Mouse (Mus musculus) spleen, embryonic (tissue): ENCODE measurements around the gene Fam83d.

ENCODE experiments used
- CTCF ChIA-PET: fragments of 350-600 bp; sonication (Branson Sonifier 250); formaldehyde crosslinking; loops from one replicate; lab custom pipeline; 2022; lab: Charles Lee

Fam83d gene

GRCm38 (mm10) chr2:158767742-158768339 lies at the start of gene Fam83d:
Fam83d (plus strand) TSS chr2:158768093.
- CTCF ChIA-PET, result interaction anchor here (1.2 kb wide), 1 partner anchor 9 kb away, joined by 3 read pairs; no protein-coding TSS in a partner anchor

- CTCF ChIA-PET, result interaction anchor here (1.1 to 1.2 kb wide), 2 partner anchors 43 to 50 kb away, joined by 3 to 5 read pairs; no protein-coding TSS in a partner anchor
These were observed 48.9 kb upstream of the Fam83d start for GRCm38 (mm10) chr2:158718816-158719549.

- CTCF ChIA-PET, result interaction anchor here (0.9 to 1.1 kb wide), 2 partner anchors 10 to 15 kb away, joined by 3 read pairs; no protein-coding TSS in a partner anchor
These were observed 47.0 kb upstream of the Fam83d start for GRCm38 (mm10) chr2:158720715-158721370.

GRCm38 (mm10) chr2:158721481-158721880 lies 46.4 kb upstream of the Fam83d start:
- CTCF ChIA-PET, result interaction anchor here (1.1 kb wide), 1 partner anchor 14 kb away, joined by 3 read pairs; no protein-coding TSS in a partner anchor

- CTCF ChIA-PET, result interaction anchor here (0.6 kb wide), 2 partner anchors 51 to 77 kb away, joined by 5 to 6 read pairs; no protein-coding TSS in a partner anchor
These were observed 45.8 kb upstream of the Fam83d start for GRCm38 (mm10) chr2:158722135-158722534.

GRCm38 (mm10) chr2:158722991-158723551 lies 44.8 kb upstream of the Fam83d start:
- CTCF ChIA-PET, result interaction anchor here (0.6 to 0.7 kb wide), 2 partner anchors 40 to 904 kb away, joined by 3 to 5 read pairs; no protein-coding TSS in a partner anchor

GRCm38 (mm10) chr2:158723806-158724205 lies 44.1 kb upstream of the Fam83d start:
- CTCF ChIA-PET, result interaction anchor here (0.5 to 0.7 kb wide), 3 partner anchors 41 to 905 kb away, joined by 3 to 6 read pairs (median 5); no protein-coding TSS in a partner anchor

GRCm38 (mm10) chr2:158726252-158726651 lies 41.6 kb upstream of the Fam83d start:
- CTCF ChIA-PET, result interaction anchor here (0.6 kb wide), 1 partner anchor 16 kb away, joined by 4 read pairs; no protein-coding TSS in a partner anchor

- CTCF ChIA-PET, result interaction anchor here (0.7 kb wide), 1 partner anchor 28 kb away, joined by 3 read pairs; no protein-coding TSS in a partner anchor
These were observed 39.7 kb upstream of the Fam83d start for GRCm38 (mm10) chr2:158728061-158728815.

- CTCF ChIA-PET, result no interaction called here
These were observed 37.0 kb upstream of the Fam83d start for GRCm38 (mm10) chr2:158730896-158731295.

GRCm38 (mm10) chr2:158732521-158732920 lies 35.4 kb upstream of the Fam83d start:
- CTCF ChIA-PET, result interaction anchor here (0.6 kb wide), 1 partner anchor 61 kb away, joined by 6 read pairs; no protein-coding TSS in a partner anchor

- CTCF ChIA-PET, result interaction anchor here (0.6 to 0.8 kb wide), 2 partner anchors 25 to 62 kb away, joined by 4 to 6 read pairs; no protein-coding TSS in a partner anchor
These were observed 34.8 kb upstream of the Fam83d start for GRCm38 (mm10) chr2:158733136-158733535.

- CTCF ChIA-PET, result interaction anchor here (0.5 to 2.6 kb wide), 4 partner anchors 8 to 47 kb away, joined by 4 to 17 read pairs (median 6); no protein-coding TSS in a partner anchor
These were observed 34.0 kb upstream of the Fam83d start for GRCm38 (mm10) chr2:158733914-158734313.

GRCm38 (mm10) chr2:158734500-158735152 lies 33.3 kb upstream of the Fam83d start:
- CTCF ChIA-PET, result interaction anchor here (0.6 to 2.6 kb wide), 6 partner anchors 10 to 69 kb away, joined by 3 to 17 read pairs (median 3); partner anchors contain the start of gene Ppp1r16b

GRCm38 (mm10) chr2:158735340-158735739 lies 32.6 kb upstream of the Fam83d start:
- CTCF ChIA-PET, result interaction anchor here (0.8 to 2.6 kb wide), 5 partner anchors 10 to 70 kb away, joined by 3 to 8 read pairs (median 3); partner anchors contain the start of gene Ppp1r16b

GRCm38 (mm10) chr2:158736247-158736646 lies 31.6 kb upstream of the Fam83d start:
- CTCF ChIA-PET, result interaction anchor here (0.8 to 2.6 kb wide), 4 partner anchors 9 to 84 kb away, joined by 3 to 8 read pairs (median 4); partner anchors contain the start of gene Ppp1r16b

GRCm38 (mm10) chr2:158738591-158738990 lies 29.3 kb upstream of the Fam83d start:
- CTCF ChIA-PET, result no interaction called here

- CTCF ChIA-PET, result interaction anchor here (0.6 kb wide), 1 partner anchor 15 kb away, joined by 3 read pairs; no protein-coding TSS in a partner anchor
These were observed 28.8 kb upstream of the Fam83d start for GRCm38 (mm10) chr2:158739113-158739512.

- CTCF ChIA-PET, result interaction anchor here (1.0 kb wide), 1 partner anchor 30 kb away, joined by 3 read pairs; no protein-coding TSS in a partner anchor
These were observed 26.8 kb upstream of the Fam83d start for GRCm38 (mm10) chr2:158741011-158741501.
